Mouse (Mus musculus) brain, embryonic 18.5 days (tissue): Measurements from ENCODE around the gene Ak1.

Experiments
- DNase-seq: peaks from one replicate; pipeline ENCODE4 v3.0.0-alpha.2; 2012; ENCODE audit warnings: low read depth, low spot score

The Ak1 gene

DNA sequence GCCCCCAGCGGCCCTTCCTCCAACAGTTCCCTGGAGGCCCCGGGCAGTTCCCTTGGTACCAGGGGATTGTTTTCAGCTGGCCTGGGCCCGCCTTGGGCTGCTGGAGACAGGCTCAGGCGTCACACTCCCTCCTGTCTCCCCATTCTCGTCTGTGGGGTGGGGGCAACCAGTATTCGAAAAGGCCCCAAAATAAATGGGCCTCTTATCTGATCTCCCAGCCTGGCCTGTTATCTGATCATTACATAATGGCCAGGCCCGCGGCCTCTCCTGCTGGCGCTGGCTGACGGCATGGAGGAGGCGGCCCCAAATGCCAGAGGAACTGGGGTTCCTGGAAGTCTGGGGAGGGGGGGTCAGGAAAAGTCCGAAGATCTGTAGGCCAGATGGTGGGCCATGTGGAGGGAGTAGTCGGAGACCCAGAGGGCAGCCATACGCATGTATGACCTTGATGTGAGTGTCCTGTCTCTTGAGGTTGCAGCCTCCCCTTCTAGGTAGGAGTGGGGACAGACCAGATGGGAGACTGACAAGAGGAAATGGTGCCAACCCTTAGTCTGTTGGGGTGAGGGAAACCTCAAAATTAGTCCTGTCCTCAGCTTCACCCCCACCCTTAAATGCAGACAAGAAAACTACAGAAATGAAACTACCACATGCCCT is 33.3 kb downstream of the Ak1 start:
- no peak for DNase-seq

DNA sequence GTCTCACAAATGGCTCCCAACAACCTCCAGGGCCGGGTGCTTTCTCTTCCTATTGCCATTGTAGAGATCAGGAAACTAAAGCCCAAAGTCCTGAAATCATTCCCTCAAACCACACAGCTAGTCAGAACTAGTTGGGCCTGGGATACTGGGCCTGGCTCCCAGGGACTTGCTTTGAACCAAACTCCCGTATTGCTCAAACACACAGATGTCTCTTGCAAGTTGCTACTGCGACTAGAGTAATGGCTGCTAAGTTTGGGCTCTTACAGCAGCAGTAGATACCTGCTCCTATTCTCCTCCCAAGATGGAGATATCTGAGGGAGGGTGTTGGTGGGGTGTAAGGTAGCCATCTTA is 33.8 kb downstream of the Ak1 start:
- no peak for DNase-seq

DNA sequence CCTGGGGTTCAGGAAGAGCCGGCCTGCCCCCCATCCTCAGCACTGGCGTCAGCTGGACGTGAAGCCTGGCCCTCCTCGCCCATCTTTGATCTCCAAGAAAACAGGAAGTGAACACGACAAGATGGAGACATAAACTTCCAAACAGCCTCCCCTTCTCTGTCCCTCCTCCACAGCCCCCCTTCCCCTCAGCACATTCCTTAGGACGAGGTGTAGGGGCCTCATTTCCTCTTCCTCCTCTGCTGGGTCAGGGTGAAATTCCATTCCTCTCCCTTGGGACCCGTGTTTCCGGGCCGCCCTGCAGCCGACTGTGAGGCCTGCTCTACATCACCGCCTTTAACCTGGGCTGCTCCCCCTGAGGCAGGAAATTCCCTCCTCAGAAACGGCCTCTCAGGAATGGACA is 34.3 kb downstream of the Ak1 start:
- no peak for DNase-seq

DNA sequence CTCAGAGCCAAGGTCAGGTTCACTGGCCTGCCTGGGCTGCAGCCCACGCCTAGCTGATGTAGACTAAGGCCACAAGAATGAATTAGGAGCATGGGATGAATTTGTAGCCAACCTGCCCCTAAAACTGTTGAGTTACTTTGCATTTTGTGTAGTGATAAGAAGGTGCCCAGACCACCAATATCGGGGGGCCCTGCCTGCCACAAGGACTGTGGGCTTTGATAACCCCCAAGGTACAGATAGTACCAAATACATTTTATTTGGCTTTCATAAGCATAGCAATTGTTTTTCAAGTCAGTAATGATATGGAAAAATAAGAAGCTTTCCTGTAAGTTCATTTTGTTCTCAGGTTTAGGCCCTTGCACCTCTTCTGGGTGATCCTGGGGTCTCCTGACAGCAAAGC is 37.3 kb downstream of the Ak1 start:
- DNase-seq, result no peak

DNA sequence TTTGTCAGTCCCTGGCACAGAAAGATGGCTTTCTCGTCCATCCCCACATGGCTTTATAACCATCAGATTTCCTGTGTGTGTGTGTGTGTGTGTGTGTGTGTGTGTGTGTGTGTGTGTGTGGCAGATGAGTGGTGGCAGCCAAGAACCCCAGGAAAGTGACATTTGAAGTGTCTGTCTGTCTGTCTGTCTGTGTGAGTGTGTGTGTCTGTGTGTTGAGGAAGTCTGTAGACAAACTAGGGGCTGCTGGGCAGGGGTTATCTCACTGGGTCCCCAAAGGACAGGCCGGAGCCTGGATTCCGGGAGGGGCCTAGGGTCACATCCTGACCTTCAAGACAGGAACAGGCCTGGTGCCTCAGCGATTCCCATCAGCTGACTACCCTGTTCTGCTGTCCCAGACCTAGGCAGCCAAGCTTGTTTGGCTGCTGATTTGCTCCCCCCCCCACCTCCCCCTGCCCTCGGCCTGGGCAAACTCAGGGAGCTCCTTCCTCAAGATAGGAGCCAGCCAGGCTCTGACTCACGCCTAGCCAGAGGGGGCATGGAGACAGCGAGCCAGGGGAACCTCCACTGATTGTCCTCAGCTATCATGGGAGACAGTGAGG is 40.0 kb downstream of the Ak1 start:
- DNase-seq, result no peak

DNA sequence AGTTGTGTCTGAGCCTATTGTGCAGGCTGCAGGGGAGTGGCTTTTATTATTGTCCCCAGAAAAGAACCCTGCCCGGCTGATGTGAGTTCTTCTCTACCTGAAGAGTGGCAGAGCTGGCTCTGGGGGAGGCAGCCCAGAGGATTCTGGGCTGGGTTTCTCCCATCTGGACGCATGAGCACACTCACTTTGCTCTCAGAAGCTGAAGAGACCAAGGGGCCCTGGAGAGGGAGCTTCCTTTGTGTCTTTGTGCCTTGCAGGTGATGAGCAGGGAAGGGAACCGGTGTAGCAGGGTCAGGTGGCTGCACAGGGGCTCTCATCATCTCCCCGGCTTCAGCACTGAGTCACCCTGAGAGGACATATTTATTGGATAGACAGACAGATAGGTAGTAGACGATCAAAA is 40.7 kb downstream of the Ak1 start:
- no peak for DNase-seq

DNA sequence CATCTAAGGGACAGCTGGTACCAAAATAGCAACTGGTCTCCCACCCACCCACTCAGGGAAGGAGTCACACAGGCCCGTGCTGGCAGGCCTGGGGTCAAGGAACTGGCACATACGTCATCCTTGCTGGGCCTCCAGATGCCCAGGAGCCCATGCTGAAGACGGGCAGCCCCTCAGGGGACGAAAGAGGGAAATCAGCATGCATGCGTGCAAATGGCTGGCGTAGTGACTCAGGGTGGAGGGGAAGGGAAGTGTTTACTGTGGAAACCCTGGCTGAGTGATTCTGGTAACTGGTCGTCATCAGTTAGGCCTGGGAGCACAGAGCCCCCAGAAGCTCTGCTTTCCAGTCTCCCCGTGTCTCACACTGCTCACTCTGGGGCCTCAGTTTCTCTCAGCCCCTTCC is 43.8 kb downstream of the Ak1 start:
- no peak for DNase-seq

DNA sequence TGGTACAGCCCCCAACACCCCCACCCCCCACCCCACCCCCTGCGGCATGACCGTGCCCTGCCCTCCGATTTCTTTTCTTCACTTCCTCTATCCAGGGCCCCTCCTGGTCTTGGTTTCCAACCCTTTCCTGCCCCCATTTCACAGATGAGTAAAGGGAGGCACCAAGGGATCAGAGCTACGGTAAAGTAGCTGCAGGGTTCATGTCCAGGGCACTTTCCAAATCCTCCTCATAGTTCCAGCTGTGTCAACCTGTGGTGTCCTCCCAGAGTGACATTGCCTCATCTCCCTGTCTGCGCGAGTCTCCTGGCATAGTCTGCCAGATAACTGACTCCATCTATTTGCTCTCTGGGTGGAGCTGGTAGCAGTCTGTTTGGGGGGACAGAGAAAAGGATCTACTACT is 44.3 kb downstream of the Ak1 start:
- no peak for DNase-seq

DNA sequence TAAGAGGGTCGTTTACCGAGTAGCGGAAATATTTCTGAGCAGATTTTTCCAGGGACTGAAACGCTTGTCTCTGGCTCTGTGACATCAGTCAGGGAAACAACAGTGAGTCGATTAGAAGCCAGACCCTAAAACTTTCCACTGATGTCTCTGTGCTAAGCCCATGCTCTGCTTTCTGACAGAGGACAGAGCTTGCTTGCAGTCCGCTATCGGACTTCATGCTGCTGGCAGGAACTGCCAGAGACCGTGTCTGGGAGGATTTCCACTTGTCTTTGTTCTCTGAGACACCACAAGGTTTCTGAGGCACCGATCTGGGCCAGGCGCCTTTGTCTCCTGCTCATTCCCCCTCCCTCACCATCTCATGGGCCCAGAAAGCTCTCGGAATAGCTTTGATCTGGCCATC is 46.2 kb downstream of the Ak1 start:
- no peak for DNase-seq

DNA sequence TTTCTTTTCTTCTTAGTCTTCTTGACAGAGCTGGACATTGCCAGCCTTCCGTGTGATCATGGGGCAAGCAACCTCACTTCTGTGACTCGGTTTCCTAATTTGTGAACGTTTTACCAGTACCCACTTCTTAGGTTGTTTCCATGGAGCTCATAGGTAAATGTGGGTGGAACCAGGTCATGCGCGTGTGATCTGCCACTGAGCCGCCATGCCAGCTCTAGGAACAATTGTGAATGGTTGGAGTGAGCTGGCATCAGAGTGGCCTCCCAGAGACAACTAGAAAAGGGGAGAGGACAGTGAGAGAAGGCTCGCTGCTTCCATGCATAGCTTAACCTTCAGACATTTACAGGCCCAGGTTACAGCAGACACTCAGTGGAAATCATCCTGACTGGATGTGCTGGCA is 46.6 kb downstream of the Ak1 start:
- no peak for DNase-seq

DNA sequence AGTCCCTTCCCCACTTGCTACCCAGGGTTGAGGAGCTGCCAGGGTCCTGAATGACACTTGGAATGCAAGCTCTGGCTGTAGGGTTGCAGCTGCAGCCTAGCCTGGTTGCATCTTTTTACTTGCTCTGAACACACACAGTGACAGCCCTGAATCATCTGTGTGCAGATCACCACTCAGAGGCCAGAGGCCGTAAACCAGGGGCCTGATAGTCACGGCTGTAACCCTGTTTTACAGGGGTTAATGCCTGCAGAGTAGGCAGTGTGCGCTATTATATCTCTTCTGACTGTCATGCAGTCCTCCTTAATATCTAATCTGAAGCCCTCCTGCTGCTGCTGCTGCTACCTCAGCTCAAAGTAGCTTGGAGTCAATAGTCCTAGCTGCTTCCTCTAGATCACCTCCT is 48.3 kb downstream of the Ak1 start:
- DNase-seq, result no peak

DNA sequence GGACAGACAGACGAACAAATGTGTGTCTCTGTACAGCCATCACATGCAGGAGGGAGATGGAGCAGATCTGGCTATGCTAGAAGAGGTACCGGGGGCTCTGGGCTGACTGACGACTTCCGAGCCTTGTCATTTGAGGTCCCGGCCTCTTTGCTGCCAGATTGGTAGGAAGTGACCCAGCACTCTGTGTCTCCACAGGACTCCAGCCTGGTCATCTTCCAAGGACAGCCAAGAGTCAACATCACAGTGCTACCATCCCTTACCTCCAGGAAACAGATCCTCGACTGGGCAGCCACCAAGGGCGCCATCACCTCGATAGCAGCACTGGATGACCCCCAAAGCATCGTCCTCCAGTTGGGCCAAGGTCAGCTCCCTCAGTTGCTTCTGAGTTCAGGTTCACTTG is 49.6 kb downstream of the Ak1 start:
- no peak for DNase-seq

DNA sequence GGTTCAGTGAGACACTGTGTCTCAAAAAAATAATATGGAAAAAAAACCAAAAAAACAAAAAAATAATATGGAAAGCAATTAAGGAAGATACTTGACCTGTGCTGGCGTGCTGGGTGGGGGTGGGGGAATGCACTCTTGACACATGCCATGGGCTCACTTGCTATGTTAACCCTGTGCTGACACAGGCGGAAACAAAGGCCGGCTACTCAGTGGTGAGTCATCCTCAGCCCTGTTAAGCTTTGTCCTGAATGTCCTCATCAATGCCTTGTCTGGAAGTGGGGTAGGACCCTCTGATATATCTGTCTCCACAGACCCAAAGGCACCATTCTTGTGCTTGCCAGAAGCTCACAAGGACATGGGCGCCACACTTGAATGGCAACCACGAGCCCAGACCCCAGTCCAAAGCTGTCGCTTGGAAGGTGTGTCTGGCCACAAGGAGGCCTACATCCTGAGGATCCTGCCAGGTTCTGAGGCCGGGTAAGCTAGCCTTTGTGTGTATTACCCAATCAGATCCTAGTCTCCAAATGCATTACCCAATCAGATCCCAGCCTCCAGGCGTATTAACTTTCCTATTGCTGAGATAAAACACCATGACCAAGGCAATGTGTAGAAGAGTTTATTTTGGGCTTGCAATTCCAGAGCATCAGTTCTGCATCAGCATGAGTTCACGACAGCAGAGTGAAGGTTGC is 50.5 kb downstream of the Ak1 start:
- DNase-seq, result no peak

DNA sequence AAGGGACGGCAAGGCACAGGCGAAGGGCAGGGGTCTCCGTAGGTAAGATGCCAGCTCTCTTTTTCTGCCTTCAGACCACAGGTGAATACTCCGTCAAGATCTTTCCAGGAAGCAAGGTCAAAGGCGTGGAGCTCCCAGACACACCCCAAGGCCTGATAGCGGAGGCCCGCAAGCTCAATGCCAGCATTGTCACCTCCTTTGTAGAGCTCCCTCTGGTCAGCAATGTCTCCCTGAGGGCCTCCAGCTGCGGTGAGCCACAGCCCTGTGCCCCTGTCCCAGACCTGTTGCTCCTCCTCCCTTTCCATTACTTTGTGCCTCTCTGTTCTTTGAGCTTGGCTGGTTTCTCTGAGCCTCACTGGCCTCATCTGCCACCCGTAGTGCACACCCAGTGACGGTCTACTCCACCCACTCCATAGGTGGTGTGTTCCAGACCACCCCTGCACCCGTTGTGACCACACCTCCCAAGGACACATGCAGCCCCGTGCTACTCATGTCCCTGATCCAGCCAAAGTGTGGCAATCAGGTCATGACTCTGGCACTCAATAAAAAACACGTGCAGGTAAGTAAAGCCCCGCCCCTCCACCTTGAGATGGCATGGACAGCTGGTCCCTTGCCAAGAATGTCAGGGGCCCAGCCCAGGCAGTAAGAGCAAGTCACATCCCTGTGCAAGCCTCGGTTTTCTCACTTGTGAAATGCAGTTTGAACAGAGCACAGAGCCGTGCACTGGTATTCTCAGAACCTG is 51.8 kb downstream of the Ak1 start:
- no peak for DNase-seq

DNA sequence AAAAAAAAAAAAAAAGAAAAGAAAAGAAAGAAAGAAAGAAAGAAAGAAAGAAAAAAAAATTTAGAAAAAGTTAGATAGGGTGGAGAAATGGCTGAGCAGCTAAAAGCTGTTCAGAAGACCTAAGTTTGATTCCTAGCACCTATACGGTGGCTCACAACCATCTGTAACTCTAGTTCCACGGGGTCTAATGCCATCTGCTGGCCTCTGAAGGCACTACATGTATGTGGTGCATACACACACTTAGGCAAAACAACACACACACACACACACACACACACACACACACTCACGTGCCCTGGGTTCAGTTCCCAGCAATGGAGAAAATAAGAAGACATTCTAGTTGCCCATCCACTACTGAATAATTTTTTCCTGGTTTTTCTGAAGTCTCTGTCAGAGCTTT is 55.3 kb downstream of the Ak1 start:
- DNase-seq, result no peak

DNA sequence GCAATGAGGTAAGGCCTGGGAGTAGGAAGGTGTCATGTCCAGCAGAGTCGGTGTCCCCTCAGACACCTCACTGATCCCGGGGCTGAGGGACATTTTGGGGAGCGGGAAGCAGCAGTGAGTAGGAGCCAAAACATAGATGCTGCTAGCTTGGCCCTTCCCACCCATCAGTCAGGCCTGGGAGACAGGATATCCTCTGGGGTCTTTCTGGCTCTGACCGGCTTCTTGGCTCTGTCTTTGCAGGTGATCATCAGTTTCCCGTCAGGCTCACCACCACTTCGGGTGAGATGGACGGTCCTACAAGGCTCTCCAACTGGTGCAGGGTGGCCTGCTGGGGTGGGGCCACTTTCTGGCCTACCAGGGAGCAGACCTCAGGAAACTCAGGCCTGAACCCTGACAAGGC is 56.1 kb downstream of the Ak1 start:
- DNase-seq, result no peak

DNA sequence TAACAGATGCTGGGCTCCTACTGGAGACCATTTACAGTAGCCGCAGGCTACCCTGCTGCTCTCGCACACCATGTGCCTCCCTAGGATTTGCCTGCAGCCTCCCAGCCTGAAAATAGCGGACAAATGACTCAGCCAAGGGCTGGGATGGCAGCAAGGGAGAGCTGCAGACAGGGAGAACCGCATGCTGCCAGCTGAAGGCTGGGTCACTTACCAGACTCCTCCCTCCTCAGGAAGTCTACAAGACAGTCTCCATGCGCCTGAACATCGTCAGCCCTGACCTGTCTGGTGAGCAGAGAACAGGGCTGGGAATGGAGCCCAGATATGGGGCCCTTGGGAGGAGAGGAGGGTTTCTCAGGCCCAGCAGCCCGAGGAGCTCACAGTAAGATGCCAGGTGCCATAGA is 58.5 kb downstream of the Ak1 start:
- no peak for DNase-seq

DNA sequence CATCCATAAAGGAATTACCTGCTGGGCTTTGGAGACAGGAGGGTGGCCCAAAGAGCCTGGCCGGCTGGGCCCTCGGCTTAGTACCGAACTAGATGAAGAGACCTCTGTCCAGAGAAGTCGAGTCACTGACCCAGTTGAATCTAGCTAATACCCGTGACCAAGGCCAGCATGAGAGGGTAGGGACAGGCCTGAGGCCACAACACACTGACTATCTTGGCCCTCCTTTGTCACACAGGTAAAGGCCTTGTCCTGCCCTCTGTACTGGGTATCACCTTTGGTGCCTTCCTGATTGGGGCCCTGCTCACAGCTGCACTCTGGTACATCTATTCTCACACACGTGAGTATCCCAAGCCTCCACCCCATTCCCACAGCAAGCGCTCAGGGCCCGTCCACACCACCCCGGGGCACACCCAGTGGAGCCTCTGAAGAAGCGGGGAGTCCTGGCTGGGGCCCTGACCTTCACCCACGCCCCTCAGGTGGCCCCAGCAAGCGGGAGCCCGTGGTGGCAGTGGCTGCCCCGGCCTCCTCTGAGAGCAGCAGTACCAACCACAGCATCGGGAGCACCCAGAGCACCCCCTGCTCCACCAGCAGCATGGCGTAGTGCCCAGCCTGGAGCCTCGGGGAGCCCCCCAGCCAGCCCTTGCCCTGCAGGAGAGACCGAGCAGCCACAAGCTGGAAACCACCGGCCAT is 59.5 kb downstream of the Ak1 start:
- no peak for DNase-seq

DNA sequence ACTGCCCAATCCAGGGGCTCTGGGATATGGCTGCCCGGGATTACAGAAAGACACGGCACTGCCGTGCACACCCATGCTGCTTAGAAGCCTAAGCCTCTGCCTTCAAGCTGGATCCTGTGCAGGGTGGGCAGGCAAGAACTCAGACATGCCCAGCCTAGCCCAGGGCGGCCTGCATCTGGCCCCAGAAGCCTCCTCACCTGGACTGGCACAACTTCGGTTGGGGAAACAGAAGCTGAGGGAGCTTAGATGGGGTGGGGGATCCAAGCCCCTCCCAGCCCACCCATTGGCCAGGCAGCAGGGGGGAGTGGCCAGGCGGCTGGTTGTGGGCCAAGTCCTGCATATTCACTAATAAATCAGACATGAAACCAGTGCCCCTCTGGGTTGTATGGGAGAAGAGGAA is 60.2 kb downstream of the Ak1 start:
- no peak for DNase-seq

DNA sequence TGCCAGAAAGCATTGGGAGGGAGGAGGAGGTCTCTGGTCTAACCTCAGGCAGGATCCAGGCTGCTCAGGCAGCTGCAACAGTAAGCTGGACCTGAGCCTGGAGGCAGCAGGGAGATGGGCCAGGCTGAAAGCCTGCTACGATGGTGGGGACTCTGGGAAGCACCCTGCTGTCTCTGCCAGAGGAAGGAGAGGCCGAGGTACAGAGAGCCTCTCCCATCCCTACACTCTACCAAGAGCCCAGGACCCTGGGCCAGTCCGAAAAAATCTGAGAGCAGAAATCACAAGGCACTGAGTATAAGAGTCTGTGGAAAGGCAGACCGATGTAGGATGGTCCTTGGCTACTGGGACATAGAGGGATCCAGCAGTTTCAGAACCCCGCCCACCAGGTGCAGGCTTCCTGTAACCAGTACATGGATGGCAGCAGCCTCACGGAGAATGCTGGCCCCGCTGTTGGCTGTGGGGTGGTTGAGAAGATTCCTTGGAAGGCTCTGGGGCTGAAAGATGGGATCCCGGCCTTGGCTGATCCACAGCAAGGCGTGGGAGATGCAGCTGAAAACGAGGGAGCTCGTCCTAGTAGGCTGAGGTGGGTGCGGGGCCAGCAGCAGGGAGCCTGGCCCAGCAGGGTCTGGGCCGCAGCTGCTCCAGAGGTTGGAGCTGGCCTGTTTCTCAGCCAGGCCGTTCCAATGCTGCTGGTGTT is 61.3 kb downstream of the Ak1 start:
- DNase-seq, result no peak

DNA sequence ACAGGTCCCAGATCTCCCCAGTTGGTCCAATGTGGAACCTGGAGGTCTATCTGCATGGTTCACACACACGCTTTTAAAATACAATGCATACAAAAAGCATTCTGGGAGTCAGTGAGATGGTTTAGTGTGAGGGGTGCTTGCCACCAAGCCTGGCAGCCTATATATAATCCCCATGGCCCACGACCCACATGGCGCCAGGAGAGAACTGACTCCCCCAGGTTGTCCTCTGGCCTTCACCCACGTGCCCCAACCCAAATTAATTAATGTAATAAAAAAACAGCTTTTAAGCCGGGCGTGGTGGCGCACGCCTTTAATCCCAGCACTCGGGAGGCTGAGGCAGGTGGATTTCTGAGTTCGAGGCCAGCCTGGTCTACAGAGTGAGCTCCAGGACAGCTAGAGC is 62.1 kb downstream of the Ak1 start:
- no peak for DNase-seq
